Mouse (Mus musculus): ENCODE measurements at regions not wholly inside any gene's neighbourhood (a gene's known extent, or its start where the extent isn't known, plus 50 kb on each side); places are given as distances from the start of the nearest gene placed in this dataset.

DNA sequence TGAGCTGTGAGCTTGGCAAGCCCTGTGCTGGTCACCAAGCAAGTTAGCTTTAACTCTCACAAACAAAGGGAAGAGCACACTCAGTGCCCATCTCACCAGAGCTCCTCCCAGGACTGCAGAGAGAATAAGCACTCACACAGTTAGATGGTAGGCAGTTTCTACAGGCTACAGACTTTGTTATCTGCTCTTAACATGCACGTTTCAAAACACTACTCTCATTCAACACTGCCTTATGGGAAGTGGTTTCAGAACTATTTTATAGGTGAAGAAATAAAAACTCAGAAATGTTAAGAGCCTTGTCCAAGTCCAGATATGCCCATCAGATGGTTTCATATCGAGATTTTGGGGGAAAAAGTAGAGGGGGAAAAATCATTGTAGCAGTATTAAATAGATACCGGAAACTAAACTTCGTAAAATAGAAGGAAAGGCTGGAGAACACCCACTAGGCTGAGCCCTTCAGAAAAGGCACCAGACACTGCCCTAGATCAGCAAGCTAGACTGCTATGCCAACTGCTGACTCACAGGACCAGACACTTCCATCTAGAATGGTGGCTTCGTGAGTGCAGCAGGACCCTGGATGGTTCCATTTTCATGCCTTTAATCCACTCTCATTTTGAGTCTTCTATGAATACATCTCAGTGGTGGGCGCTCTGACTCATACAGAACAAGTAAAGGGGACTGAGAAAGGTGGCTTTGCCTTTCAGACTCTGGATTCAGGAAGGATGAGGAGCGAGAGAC lies 51.3 kb upstream of the Serbp1 start:
- no peaks in the 10 kb centered on the region for H3K4me1 ChIP-seq (ENCODE audit: control insufficient read depth, insufficient read depth, insufficient read length)
- no peaks in the 10 kb centered on the region for H3K27me3 ChIP-seq (ENCODE audit: control insufficient read depth, insufficient read depth, low read length)
- H3K27ac ChIP-seq (ENCODE audit: insufficient read depth, low read length) = no peak overlapping the region
- TF ChIP-seq CTCF (IDR thresholded peaks at IDR 0.05; ENCODE audit: extremely low read depth, insufficient read depth, insufficient read length, insufficient replicate concordance) (no peak), POLR2A (IDR thresholded peaks at IDR 0.05; ENCODE audit: low read depth, low read length) (no peak)
- H3K4me3 ChIP-seq (ENCODE audit: extremely low read depth, insufficient read depth, insufficient read length) = no peak overlapping the region
- no peaks in the 10 kb centered on the region for H3K36me3 ChIP-seq (ENCODE audit: control insufficient read depth, insufficient read depth, low read length)
- 60% methylated on average over 7 of the region's 7 CpGs for WGBS
- no peak for DNase-seq (ENCODE audit: low read depth in 1 of 2, low spot score in 2 of 2)

DNA sequence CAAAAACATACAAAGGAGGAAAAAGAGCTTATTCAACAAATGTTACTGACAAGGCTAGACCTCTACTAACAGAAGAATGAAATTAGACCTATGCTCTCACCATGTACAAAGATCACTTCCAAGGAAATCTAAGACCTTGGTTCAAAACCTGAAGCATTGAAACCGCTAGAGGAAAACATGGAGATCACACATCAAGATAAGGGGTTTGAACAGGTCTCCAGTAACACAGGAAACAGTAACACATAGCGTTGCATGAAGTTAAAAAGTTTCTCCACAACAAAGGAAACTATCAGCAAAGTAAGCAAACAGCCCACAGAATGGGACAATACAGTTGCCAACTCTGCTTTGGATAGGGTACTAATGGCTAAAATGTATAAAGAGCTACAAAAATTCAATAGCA lies 53.3 kb upstream of the Serbp1 start:
- peak in 1 of 2 experiments; percentile 26 for DNase-seq (ENCODE audit: low read depth in 1 of 2, low spot score in 2 of 2)
- no peaks in the 10 kb centered on the region for H3K27me3 ChIP-seq (ENCODE audit: control insufficient read depth, insufficient read depth, low read length)
- no peak for TF ChIP-seq POLR2A (IDR thresholded peaks at IDR 0.05; ENCODE audit: low read depth, low read length)
- no peak for TF ChIP-seq CTCF (IDR thresholded peaks at IDR 0.05; ENCODE audit: extremely low read depth, insufficient read depth, insufficient read length, insufficient replicate concordance)
- no peak overlapping the region for H3K4me3 ChIP-seq (ENCODE audit: extremely low read depth, insufficient read depth, insufficient read length)
- no peaks in the 10 kb centered on the region for H3K4me1 ChIP-seq (ENCODE audit: control insufficient read depth, insufficient read depth, insufficient read length)
- WGBS = 44% methylated on average over 2 of the region's 2 CpGs
- H3K27ac ChIP-seq (ENCODE audit: insufficient read depth, low read length) = no peak overlapping the region
- no peaks in the 10 kb centered on the region for H3K36me3 ChIP-seq (ENCODE audit: control insufficient read depth, insufficient read depth, low read length)

DNA sequence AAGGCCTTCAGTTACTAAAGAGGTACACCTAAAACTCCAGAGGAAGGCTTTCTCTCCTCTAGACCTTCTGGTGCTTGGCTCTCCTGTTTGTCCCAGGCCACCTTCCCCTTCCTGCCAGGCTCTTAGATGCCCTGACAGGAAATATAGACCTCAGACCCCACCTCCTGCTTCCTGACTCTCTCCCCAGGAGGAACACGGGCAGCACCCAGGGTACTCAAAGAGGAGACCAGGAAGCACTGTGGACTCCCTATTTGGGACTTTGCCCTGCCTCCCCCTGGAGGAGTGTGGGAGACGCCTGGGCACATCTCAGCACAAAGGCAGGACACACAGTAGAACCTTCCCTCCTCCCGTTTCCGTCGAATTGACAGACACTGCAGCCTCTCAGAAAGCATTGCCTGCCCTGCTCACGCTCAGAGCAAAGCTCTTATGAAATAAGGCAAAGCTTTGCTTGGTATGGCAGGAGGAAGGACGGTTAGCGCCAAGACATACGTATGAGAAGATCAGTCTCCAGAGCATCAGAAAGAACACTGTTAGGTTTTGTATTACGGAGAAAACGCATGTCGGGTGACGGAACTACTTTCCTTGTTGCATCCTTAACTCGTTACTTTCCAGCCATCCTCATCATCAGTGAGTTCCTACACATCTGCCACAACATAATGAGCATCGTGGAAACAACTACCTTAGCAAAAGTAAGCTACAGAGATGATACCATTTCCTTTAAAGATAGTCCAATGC lies 54.3 kb upstream of the Serbp1 start:
- Histone ChIP-seq H3K4me1 (ENCODE audit: control insufficient read depth, insufficient read depth, insufficient read length) (no peaks in the 10 kb centered on the region), H3K36me3 (ENCODE audit: control insufficient read depth, insufficient read depth, low read length) (no peaks in the 10 kb centered on the region), H3K27ac (ENCODE audit: insufficient read depth, low read length) (no peak overlapping the region), H3K4me3 (ENCODE audit: extremely low read depth, insufficient read depth, insufficient read length) (0 out of 2 replicates have a peak overlapping the region, but pooled peaks have one; percentile 17), H3K27me3 (ENCODE audit: control insufficient read depth, insufficient read depth, low read length) (no peaks in the 10 kb centered on the region)
- 26% methylated on average over 15 of the region's 15 CpGs for WGBS
- no peak for TF ChIP-seq POLR2A (IDR thresholded peaks at IDR 0.05; ENCODE audit: low read depth, low read length)
- no peak for TF ChIP-seq CTCF (IDR thresholded peaks at IDR 0.05; ENCODE audit: extremely low read depth, insufficient read depth, insufficient read length, insufficient replicate concordance)
- DNase-seq (ENCODE audit: low read depth in 1 of 2, low spot score in 2 of 2) = no peak

DNA sequence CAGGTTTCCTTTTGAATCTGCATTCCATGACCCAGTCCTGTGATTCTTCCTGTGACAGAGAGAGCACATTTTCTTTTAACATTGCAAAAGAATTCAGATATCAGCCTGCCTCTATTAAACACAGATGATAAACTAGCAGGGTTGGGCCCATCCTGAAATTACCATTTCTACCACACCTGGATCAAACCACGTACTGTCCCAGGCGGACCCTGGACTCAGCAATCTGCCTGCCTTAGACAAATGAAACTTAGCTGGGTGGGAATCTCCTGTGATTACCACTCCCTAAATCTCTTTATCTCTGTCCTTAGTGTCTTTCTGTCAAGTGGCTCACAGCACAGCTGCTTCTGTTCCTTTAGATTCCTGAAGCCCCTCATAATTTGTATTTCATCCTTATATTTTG lies 55.5 kb upstream of the Serbp1 start:
- TF ChIP-seq POLR2A (IDR thresholded peaks at IDR 0.05; ENCODE audit: low read depth, low read length) (no peak), CTCF (IDR thresholded peaks at IDR 0.05; ENCODE audit: extremely low read depth, insufficient read depth, insufficient read length, insufficient replicate concordance) (no peak)
- Histone ChIP-seq H3K36me3 (ENCODE audit: control insufficient read depth, insufficient read depth, low read length) (no peaks in the 10 kb centered on the region), H3K4me1 (ENCODE audit: control insufficient read depth, insufficient read depth, insufficient read length) (no peaks in the 10 kb centered on the region), H3K4me3 (ENCODE audit: extremely low read depth, insufficient read depth, insufficient read length) (no peak overlapping the region), H3K27ac (ENCODE audit: insufficient read depth, low read length) (no peak overlapping the region), H3K27me3 (ENCODE audit: control insufficient read depth, insufficient read depth, low read length) (no peaks in the 10 kb centered on the region)
- WGBS = 92% methylated on average over 2 of the region's 2 CpGs
- no peak for DNase-seq (ENCODE audit: low read depth in 1 of 2, low spot score in 2 of 2)

- Histone ChIP-seq H3K4me3 (ENCODE audit: extremely low read depth, insufficient read depth, insufficient read length) (no peak overlapping the region), H3K36me3 (ENCODE audit: control insufficient read depth, insufficient read depth, low read length) (no peaks in the 10 kb centered on the region), H3K4me1 (ENCODE audit: control insufficient read depth, insufficient read depth, insufficient read length) (no peaks in the 10 kb centered on the region), H3K27me3 (ENCODE audit: control insufficient read depth, insufficient read depth, low read length) (no peaks in the 10 kb centered on the region), H3K27ac (ENCODE audit: insufficient read depth, low read length) (no peak overlapping the region)
- no peak for DNase-seq (ENCODE audit: low read depth in 1 of 2, low spot score in 2 of 2)
- TF ChIP-seq POLR2A (IDR thresholded peaks at IDR 0.05; ENCODE audit: low read depth, low read length) = no peak
- no peak for TF ChIP-seq CTCF (IDR thresholded peaks at IDR 0.05; ENCODE audit: extremely low read depth, insufficient read depth, insufficient read length, insufficient replicate concordance)
- WGBS = 57% methylated on average over 4 of the region's 4 CpGs
Measured at GRCm38 (mm10) chr6:67181459-67181858, 56.5 kb upstream of the Serbp1 start.

- TF ChIP-seq CTCF (IDR thresholded peaks at IDR 0.05; ENCODE audit: extremely low read depth, insufficient read depth, insufficient read length, insufficient replicate concordance) = no peak
- no peak for TF ChIP-seq POLR2A (IDR thresholded peaks at IDR 0.05; ENCODE audit: low read depth, low read length)
Measured at GRCm38 (mm10) chr6:67179416-67179815, 58.6 kb upstream of the Serbp1 start.

DNA sequence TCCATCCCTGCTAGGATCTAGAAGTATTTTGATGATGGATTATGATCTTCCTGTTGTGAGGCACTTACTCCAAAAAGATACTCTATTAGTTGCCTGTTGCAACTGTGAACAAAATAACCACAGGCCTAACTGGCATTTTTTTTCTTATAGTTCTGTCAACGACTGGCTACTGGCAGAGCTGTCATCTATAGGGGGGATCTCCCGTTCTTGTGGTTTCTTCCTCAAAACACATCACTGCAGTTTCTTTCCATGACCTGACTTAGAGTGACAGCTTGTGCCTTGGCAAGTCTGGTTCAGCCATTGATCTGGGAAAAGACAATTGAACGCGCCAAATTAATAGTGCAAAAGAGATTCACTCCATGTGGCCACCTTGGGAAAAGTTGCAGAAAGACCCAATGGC lies 59.4 kb upstream of the Serbp1 start:
- no peak for DNase-seq (ENCODE audit: low read depth in 1 of 2, low spot score in 2 of 2)
- Histone ChIP-seq H3K36me3 (ENCODE audit: control insufficient read depth, insufficient read depth, low read length) (no peaks in the 10 kb centered on the region), H3K4me1 (ENCODE audit: control insufficient read depth, insufficient read depth, insufficient read length) (no peaks in the 10 kb centered on the region), H3K4me3 (ENCODE audit: extremely low read depth, insufficient read depth, insufficient read length) (no peak overlapping the region), H3K27me3 (ENCODE audit: control insufficient read depth, insufficient read depth, low read length) (no peaks in the 10 kb centered on the region), H3K27ac (ENCODE audit: insufficient read depth, low read length) (no peak overlapping the region)
- TF ChIP-seq POLR2A (IDR thresholded peaks at IDR 0.05; ENCODE audit: low read depth, low read length) = no peak
- TF ChIP-seq CTCF (IDR thresholded peaks at IDR 0.05; ENCODE audit: extremely low read depth, insufficient read depth, insufficient read length, insufficient replicate concordance) = no peak
- WGBS = 51% methylated on average over 4 of the region's 4 CpGs

More at GRCm38 (mm10) chr6:67179416-67179815, 58.6 kb upstream of the Serbp1 start:
- Histone ChIP-seq H3K36me3 (ENCODE audit: control insufficient read depth, insufficient read depth, low read length) (no peaks in the 10 kb centered on the region), H3K27ac (ENCODE audit: insufficient read depth, low read length) (no peak overlapping the region), H3K27me3 (ENCODE audit: control insufficient read depth, insufficient read depth, low read length) (no peaks in the 10 kb centered on the region), H3K4me3 (ENCODE audit: extremely low read depth, insufficient read depth, insufficient read length) (no peak overlapping the region), H3K4me1 (ENCODE audit: control insufficient read depth, insufficient read depth, insufficient read length) (no peaks in the 10 kb centered on the region)
- DNase-seq (ENCODE audit: low read depth in 1 of 2, low spot score in 2 of 2) = no peak
- WGBS = 89% methylated on average over 7 of the region's 7 CpGs
